Mouse (Mus musculus): ENCODE measurements around the gene Cd52.

- TF ChIP-seq CTCF (IDR thresholded peaks at IDR 0.05; ENCODE audit: low read depth) (no peak), EP300 (optimal IDR thresholded peaks at IDR 0.05) (no peak)
These were observed 14.2 kb downstream of the Cd52 start for GRCm38 (mm10) chr4:134080674-134081073.

Data from stomach, postnatal 0 days (tissue).